Mouse (Mus musculus) heart, adult 2 months (tissue): ENCODE results near the gene Miga1. TPM values are rescaled to one million over a fixed set of nuclear protein-coding genes. Genes with fewer than 3 reads are reported as not detected.

Experiments used
- DNase-seq, 2 experiments: peaks; one replicate each; pipeline ENCODE4 v3.0.0; 2021
- H3K27ac ChIP-seq: fragments of 200-600 bp; 2 replicates; pipeline ENCODE4 v1.8.1; 2022
- H3K27me3 ChIP-seq: fragments of 200-500 bp; 2 replicates; pipeline ENCODE4 v1.6.1; 2012; ENCODE audit warnings: mild to moderate bottlenecking, low read length, inconsistent platforms, mixed read lengths; ENCODE audit not compliant: control insufficient read depth, insufficient read depth
- H3K36me3 ChIP-seq: fragments of 200-500 bp; 2 replicates; pipeline ENCODE4 v1.6.1; 2012; ENCODE audit warnings: low read length, inconsistent platforms; ENCODE audit not compliant: control insufficient read depth, insufficient read depth
- H3K4me1 ChIP-seq: fragments of 200-500 bp; 2 replicates; pipeline ENCODE4 v1.6.1; 2011; ENCODE audit warnings: low read length; ENCODE audit not compliant: control insufficient read depth, insufficient read depth
- H3K4me3 ChIP-seq: fragments of 200-600 bp; 2 replicates; pipeline ENCODE4 v1.8.1; 2022
- H3K79me2 ChIP-seq: fragments of 200-500 bp; replicated peaks from 2 replicates; pipeline ENCODE4 v1.6.1; 2012; ENCODE audit warnings: mild to moderate bottlenecking, inconsistent platforms, low read length, moderate library complexity, mixed read lengths; ENCODE audit not compliant: control insufficient read depth, insufficient read depth
- H3K9ac ChIP-seq: fragments of 200-500 bp; 2 replicates; pipeline ENCODE4 v1.6.1; 2012; ENCODE audit warnings: low read depth, mild to moderate bottlenecking, control low read depth, inconsistent platforms, low read length, mixed read lengths
- CTCF ChIP-seq: fragments of 200-600 bp; IDR thresholded peaks from 2 replicates; pipeline ENCODE4 v1.8.1; 2022; ENCODE audit warnings: antibody characterized with exemption, mild to moderate bottlenecking, moderate library complexity
- EP300 ChIP-seq: fragments of 200-500 bp; IDR thresholded peaks from 2 replicates; pipeline ENCODE4 v1.6.1; 2011; ENCODE audit warnings: low read depth, low read length, control low read depth; ENCODE audit not compliant: insufficient read depth
- POLR2A ChIP-seq: fragments of 200-500 bp; IDR thresholded peaks from 2 replicates; pipeline ENCODE4 v1.6.1; 2011; ENCODE audit warnings: mild to moderate bottlenecking, low read depth, low read length, control low read depth; ENCODE audit not compliant: insufficient read depth
- WGBS: fragments of 180-500 bp; shearing (Covaris S2); methylation state at CpG from one replicate; pipeline ENCODE4 v1.1.7; 2018; 5-methylcytosine and 5-hydroxymethylcytosine counted together
- intact Hi-C: fragments of 180-260 bp; cut with DNase I; formaldehyde crosslinking; loops from one replicate; pipeline ENCODE4 v1.15.1; 2025
- polyA plus RNA-seq: library from polyadenylated mRNA; depleted of rRNA; stranded (reverse); fragments of >200 nt; gene quantifications from 2 replicates; pipeline ENCODE4 v1.2.3, GENCODE M21; 2012
- total RNA-seq, 2 experiments: library from RNA; stranded (reverse); gene quantifications; 2 replicates each; pipeline ENCODE4 v1.2.3; 2021

The Miga1 gene
- total and polyA plus RNA-seq, 3 experiments, result 4.2 to 12.6 (median 11.0) TPM

- no peak overlapping the region for H3K9ac ChIP-seq
- TF ChIP-seq POLR2A, result no peak
- no peak for DNase-seq
- H3K4me1 ChIP-seq, result peaks cover 2% of the 10 kb centered on the region
- intact Hi-C loops, result no loop called here
- no peaks in the 10 kb centered on the region for H3K79me2 ChIP-seq
- H3K36me3 ChIP-seq, result no peaks in the 10 kb centered on the region
- WGBS, result 87% methylated on average over 17 of the region's 17 CpGs
- H3K27me3 ChIP-seq, result no peaks in the 10 kb centered on the region
- H3K27ac ChIP-seq, result no peak overlapping the region
- no peak overlapping the region for H3K4me3 ChIP-seq
These were observed 49.9 kb downstream of the Miga1 start for GRCm38 (mm10) chr3:152290175-152290798.

GRCm38 (mm10) chr3:152288740-152289139 is 51.5 kb downstream of the Miga1 start:
- Histone ChIP-seq H3K4me1 (peaks cover 2% of the 10 kb centered on the region), H3K9ac (no peak overlapping the region), H3K4me3 (no peak overlapping the region), H3K36me3 (no peaks in the 10 kb centered on the region), H3K79me2 (no peaks in the 10 kb centered on the region), H3K27me3 (no peaks in the 10 kb centered on the region), H3K27ac (peak overlapping the region; percentile 60; the same call in 1 of the 2 replicates)
- TF ChIP-seq EP300 (0 out of 2 replicates have a peak, but pooled peaks have one; percentile 24), POLR2A (no peak), CTCF (no peak)
- peak in 1 of 2 experiments; percentile 62 for DNase-seq
- WGBS, result 60% methylated on average over 4 of the region's 4 CpGs
- intact Hi-C loops, result loop anchor here (2.0 kb wide), 1 partner anchor 28 kb away; no protein-coding TSS in a partner anchor

DNA sequence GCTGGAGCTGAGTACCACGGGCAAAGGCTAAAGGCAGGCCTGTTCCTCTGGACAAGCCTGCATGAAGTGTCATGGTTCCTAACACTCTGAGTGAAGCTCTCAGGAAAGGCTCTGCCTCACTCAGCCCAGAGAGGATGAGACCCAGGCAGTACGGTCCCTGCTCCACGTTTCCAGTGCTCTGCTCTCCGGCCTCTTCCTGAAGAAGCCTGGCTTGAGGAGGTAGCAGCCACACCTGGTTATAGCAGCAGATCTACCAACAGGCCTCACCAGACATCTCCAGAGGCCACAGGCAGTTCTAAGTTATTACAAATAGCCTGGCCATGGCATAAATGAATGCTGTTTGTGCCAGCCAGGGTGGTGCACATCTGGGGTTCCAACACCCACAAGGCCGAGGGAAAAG is 51.9 kb downstream of the Miga1 start:
- no peaks in the 10 kb centered on the region for H3K27me3 ChIP-seq
- TF ChIP-seq POLR2A (no peak), EP300 (no peak), CTCF (no peak)
- H3K4me3 ChIP-seq, result no peak overlapping the region
- 74% methylated on average over 5 of the region's 5 CpGs for WGBS
- no peaks in the 10 kb centered on the region for H3K79me2 ChIP-seq
- peak overlapping the region; percentile 44; the same call in 1 of the 2 replicates for H3K27ac ChIP-seq
- H3K4me1 ChIP-seq, result peaks cover 2% of the 10 kb centered on the region
- DNase-seq, result no peak
- no peaks in the 10 kb centered on the region for H3K36me3 ChIP-seq
- H3K9ac ChIP-seq, result no peak overlapping the region
- intact Hi-C loops, result loop anchor here (2.0 kb wide), 1 partner anchor 27 kb away; no protein-coding TSS in a partner anchor

DNA sequence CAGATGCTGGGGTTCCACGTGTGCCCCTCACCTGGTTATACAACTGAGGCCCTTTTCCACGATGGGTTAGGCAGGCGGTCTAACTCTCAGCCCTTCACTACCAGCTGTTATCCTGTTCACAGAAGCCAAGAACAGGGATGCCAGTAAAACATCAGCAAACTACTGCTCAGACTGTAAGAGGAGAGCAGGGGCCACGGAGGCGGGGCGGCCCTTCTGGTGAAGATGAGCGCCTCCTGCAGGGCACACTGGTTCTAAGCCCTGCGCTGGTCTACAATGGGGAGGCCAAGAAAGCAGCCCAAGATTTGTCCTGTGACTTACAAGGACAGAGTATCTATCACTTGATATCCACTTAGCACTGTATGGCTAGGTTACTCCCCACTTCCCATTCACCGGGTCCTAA is 52.4 kb downstream of the Miga1 start:
- DNase-seq, result no peak
- Histone ChIP-seq H3K27me3 (no peaks in the 10 kb centered on the region), H3K4me1 (peaks cover 2% of the 10 kb centered on the region), H3K9ac (no peak overlapping the region), H3K27ac (no peak overlapping the region), H3K4me3 (no peak overlapping the region), H3K79me2 (no peaks in the 10 kb centered on the region), H3K36me3 (no peaks in the 10 kb centered on the region)
- 87% methylated on average over 9 of the region's 9 CpGs for WGBS
- intact Hi-C loops, result loop anchor here (2.0 kb wide), 1 partner anchor 27 kb away; no protein-coding TSS in a partner anchor
- TF ChIP-seq EP300, result no peak
- peak; percentile 21; the same call in 1 of the 2 replicates for TF ChIP-seq CTCF

DNA sequence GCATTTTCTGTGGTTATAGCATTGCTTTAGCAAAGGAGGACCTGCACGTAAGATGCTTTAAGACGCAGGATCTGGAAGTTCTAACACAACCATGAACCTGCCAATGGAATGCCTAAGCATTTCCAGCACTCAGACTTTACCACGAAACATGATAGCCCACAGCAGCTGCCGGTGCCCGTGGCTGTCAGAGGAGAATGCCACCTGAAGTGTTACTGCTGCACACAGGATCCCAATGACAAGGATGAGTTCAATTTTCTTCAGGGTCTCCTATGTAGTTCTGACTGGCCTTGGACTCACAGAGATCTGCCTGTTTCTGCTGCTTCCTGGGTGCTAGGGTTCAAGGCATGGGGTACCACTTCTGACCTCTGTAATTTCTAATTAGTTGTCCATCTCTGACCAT is 55.4 kb downstream of the Miga1 start:
- intact Hi-C loops, result no loop called here
- Histone ChIP-seq H3K79me2 (no peaks in the 10 kb centered on the region), H3K9ac (no peak overlapping the region), H3K27ac (no peak overlapping the region), H3K36me3 (no peaks in the 10 kb centered on the region), H3K4me1 (peaks cover 2% of the 10 kb centered on the region), H3K27me3 (no peaks in the 10 kb centered on the region), H3K4me3 (no peak overlapping the region)
- TF ChIP-seq EP300 (no peak), CTCF (no peak), POLR2A (no peak)
- 95% methylated on average over 5 of the region's 5 CpGs for WGBS
- no peak for DNase-seq

GRCm38 (mm10) chr3:152284306-152284705 is 55.9 kb downstream of the Miga1 start:
- DNase-seq, result no peak
- TF ChIP-seq EP300, result no peak
- TF ChIP-seq CTCF, result no peak
- no peak for TF ChIP-seq POLR2A
- H3K27ac ChIP-seq, result no peak overlapping the region
- H3K9ac ChIP-seq, result no peak overlapping the region
- no peaks in the 10 kb centered on the region for H3K27me3 ChIP-seq
- H3K4me3 ChIP-seq, result no peak overlapping the region
- WGBS, result 100% methylated on average over 1 of the region's 1 CpGs
- no peaks in the 10 kb centered on the region for H3K79me2 ChIP-seq
- peaks cover 2% of the 10 kb centered on the region for H3K4me1 ChIP-seq
- H3K36me3 ChIP-seq, result no peaks in the 10 kb centered on the region
- intact Hi-C loops, result no loop called here

GRCm38 (mm10) chr3:152282126-152282525 is 58.1 kb downstream of the Miga1 start:
- no peak overlapping the region for H3K4me3 ChIP-seq
- DNase-seq, result no peak
- WGBS, result 40% methylated on average over 3 of the region's 3 CpGs
- no peak overlapping the region for H3K9ac ChIP-seq
- H3K79me2 ChIP-seq, result no peaks in the 10 kb centered on the region
- no peaks in the 10 kb centered on the region for H3K36me3 ChIP-seq
- no peak for TF ChIP-seq POLR2A
- no peak for TF ChIP-seq EP300
- TF ChIP-seq CTCF, result no peak
- intact Hi-C loops, result no loop called here
- no peak overlapping the region for H3K27ac ChIP-seq
- H3K27me3 ChIP-seq, result no peaks in the 10 kb centered on the region
- H3K4me1 ChIP-seq, result no peaks in the 10 kb centered on the region
